Mouse (Mus musculus) yolk sac, embryonic 10.5 days (tissue): ENCODE measurements around the gene Rab11b.

Source experiments
- DNase-seq: peaks from one replicate; pipeline ENCODE4 v3.0.0-alpha.2; 2017; ENCODE audit warnings: low spot score

Rab11b gene

GRCm38 (mm10) chr17:33717246-33717645, 43.1 kb downstream of the Rab11b start:
- no peak for DNase-seq

GRCm38 (mm10) chr17:33714779-33715178, 45.6 kb downstream of the Rab11b start:
- DNase-seq, result no peak

GRCm38 (mm10) chr17:33713271-33713670, 47.1 kb downstream of the Rab11b start:
- peak; percentile 33 for DNase-seq

DNA sequence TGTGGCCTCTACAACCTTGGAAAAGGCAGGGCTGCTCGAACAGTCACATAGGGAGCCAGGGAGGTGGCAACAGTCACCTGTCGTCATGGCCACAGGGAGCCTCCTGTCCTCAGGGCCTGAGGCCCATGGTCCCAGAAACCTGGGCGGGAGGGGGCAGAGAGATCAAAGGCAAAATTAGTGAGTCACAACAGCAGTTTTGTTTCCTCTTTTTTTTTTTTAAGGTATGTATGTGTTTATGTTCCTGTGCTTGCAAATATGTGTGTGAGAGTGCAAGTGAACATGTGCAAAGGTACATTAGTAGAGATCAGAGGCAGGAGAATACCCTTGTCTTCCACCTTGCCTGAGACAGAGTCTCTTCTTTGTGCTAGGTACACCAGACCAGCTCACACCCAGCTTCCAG, 50.5 kb downstream of the Rab11b start:
- no peak for DNase-seq

- no peak for DNase-seq
Measured at GRCm38 (mm10) chr17:33703091-33703490, 57.2 kb downstream of the Rab11b start.

DNA sequence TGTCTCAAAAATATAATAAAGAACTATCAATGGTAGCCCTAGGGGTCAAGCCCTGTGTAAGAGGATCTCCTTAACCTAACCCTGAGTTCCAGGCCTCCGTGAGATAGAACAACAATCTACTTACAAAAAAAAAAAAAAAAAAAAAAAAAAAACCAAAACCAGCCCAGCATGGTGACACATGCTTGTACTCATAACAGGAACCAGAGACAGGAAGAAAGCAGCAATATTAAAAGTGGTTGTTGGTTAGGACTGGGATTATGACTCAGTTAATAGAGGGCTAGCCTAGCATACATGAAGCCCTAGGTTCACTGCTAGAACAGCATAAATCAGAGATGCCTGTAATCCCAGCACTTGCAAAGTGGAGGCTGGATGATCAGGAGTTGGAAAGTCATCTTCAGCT, 58.2 kb downstream of the Rab11b start:
- DNase-seq, result no peak

DNA sequence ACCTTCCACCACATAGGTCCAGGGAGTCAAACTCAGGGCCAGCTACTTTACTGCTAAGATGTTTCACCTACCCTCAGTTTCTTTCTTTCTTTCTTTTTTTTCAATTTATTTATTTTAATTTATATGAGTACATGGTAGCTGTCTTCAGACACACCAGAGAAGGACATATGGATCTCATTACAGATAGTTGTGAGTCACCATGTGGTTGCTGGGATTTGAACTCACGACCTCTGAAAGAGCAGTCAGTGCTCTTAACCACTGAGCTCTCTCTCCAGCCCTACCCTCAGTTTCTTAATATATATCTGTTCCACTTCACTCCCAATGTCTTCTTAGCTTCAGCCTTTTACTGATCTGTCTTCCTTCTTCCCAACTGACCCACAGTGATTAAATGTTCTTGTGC, 64.9 kb downstream of the Rab11b start:
- no peak for DNase-seq
